Mouse (Mus musculus): ENCODE data around the gene Rxrg.

- no peak for TF ChIP-seq CTCF (IDR thresholded peaks at IDR 0.05 in 2 of 3, conservative IDR thresholded peaks at IDR 0.05 in 1 of 3; ENCODE audit: control insufficient read depth in 1 of 3, insufficient read depth in 1 of 3, low read depth in 2 of 3, low read length in 3 of 3, poor library complexity in 1 of 3, severe bottlenecking in 1 of 3)
- TF ChIP-seq RCOR1 (IDR thresholded peaks at IDR 0.05; ENCODE audit: low read depth, low read length), result no peak
- TF ChIP-seq RAD21 (IDR thresholded peaks at IDR 0.05; ENCODE audit: low read depth, low read length), result no peak
Observed at GRCm38 (mm10) chr1:167608201-167608741, 10.1 kb downstream of the Rxrg start.

All from MEL (cell line).